Mouse (Mus musculus) left cerebral cortex, postnatal 14 days (tissue): ENCODE results near the gene Isy1. TPM values are rescaled to one million over a fixed set of nuclear protein-coding genes. Genes with fewer than 3 reads are reported as not detected.
"Not testable (repeated sequence)": the region's sequence is repeated elsewhere in the genome, so short reads cannot be mapped to it uniquely, and the experiment has no call there.

ENCODE experiments used
- DNase-seq, 2 experiments: peaks; one replicate each; pipeline ENCODE4 v3.0.0; 2021 to 2022; ENCODE audit warnings: low spot score in 2 of 2, mixed read lengths in 1 of 2
- intact Hi-C: fragments of 180-260 bp; cut with DNase I; formaldehyde crosslinking; loops from one replicate; pipeline ENCODE4 v1.15.1; 2025
- total RNA-seq, 2 experiments: library from RNA; stranded (reverse); gene quantifications; 2 replicates each; pipeline ENCODE4 v1.2.3; 2021

Isy1 gene
- total RNA-seq, 2 experiments from 2014 or later: 28.4 to 30.1 TPM

DNA sequence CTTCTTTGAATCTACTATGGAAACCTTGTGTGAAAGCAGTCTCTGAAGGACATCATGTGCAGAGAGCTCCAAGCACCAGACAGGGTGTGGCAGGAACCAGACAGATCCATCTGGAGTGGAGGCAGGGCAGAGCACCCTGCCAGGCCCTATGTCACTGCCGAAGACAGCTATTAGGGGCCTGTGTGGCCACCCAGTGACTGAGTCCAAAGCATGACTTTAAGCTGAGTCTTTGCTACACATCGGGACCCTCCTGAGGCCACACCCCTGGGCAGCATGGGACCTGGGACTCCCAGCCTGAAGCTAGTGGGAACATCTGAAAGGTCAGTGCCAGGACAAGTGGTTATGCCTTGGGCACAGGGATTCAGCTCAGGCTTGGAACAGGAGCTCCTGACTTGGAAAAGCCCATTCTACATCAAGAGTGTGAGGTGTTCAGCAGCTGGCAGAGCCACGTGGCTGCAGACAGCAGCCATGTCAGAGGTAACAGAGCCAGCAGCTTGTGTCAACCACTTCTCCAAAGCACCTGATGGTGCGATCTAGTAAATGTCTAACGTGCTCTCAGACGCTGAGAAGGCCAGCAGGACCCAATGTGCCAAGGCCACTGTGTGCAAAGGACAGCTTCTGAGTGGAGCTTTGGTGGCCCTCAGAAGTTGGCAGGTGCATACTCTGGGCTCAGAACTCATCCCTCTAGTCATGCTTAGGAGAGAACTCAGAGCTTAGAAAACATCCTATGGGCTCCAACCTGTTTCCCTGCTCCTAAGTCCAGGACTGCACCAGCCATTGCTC lies 51.3 kb downstream of the Isy1 start:
- intact Hi-C loops: no loop called here
- no peak for DNase-seq

DNA sequence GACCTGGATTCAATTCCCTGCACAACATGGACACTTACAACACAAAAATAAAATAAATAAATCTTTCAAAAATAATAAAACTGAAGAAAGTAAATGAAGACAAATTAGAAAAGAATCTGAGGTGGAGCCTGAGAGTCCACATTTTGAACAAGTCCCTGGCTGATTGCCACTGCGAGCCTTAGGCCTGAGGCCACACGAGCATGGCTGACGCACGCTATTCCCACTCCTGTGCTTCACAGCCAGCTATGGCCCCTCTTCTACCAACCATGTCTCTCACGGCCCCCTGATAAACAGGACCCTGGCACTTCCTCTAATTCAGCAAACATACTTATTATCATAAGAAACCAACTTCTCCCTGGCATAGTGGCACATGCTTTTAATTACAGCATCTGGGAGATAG lies 52.0 kb downstream of the Isy1 start:
- intact Hi-C loops: no loop called here

DNA sequence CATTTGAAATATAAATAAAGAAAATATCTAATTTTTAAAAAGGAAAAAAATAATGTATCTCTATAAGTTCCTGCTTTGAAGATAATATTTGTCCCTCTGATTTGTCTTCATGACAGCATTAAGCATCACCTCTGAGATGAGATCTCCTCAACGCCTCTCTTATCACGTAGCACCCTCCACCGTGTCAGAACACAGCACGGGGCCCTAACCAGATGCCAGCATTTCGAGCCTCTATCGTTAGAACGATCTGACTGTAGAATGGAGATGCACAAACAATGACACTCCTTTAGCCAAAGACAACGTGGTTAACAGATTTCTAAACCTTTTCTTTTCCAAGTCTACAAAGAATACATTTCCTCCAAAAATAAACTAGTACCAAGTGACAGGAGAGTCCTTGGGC lies 54.6 kb downstream of the Isy1 start:
- intact Hi-C loops: no loop called here
- DNase-seq: no peak

More for the DNA sequence above, 52.0 kb downstream of the Isy1 start:
- no peak for DNase-seq

GRCm38 (mm10) chr6:87780546-87781301 lies 57.9 kb downstream of the Isy1 start:
- intact Hi-C loops: no loop called here
- DNase-seq: no peak

DNA sequence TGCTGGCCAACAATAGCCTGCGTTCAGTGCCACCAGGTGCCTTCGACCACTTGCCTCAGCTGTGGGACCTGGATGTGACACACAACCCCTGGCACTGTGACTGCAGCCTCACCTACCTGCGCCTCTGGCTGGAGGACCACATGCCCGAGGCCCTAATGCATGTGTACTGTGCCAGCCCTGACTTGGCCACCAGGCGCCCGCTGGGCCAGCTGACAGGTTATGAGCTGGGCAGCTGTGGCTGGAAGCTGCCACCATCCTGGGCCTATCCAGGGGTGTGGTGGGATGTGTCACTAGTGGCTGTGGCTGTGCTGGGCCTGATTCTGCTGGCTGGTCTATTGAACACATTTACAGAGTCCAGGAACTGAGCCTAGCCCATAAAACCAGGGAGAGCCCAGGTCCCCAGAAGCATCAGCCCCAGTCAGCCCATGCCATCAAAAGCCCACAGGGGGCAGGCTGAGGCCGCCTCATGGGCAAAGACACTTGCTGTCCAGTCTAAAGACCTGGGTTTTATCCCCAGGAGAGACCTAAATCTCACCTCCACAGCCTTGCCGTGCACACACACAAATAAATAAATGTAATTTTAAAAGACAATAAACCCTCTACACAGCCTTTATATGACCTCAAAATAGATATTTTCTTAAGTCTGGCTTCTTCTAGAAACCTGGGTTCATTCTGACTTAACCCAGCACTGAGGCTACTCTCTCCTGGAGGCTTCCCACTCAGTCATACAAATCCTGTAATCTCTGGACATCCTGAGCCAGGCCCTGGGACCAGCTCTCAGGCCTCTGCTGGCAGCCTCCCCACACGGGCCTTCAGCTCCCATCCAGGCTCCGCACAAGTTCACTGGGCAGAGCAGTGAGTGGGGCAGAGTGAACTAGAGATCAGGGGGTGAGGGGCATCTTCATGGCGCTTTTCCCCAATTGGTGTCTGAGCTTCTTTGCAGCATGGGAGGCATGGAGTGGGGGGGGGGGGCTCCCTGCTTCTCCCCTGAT lies 59.1 kb downstream of the Isy1 start:
- intact Hi-C loops: no loop called here
- DNase-seq: no peak

DNA sequence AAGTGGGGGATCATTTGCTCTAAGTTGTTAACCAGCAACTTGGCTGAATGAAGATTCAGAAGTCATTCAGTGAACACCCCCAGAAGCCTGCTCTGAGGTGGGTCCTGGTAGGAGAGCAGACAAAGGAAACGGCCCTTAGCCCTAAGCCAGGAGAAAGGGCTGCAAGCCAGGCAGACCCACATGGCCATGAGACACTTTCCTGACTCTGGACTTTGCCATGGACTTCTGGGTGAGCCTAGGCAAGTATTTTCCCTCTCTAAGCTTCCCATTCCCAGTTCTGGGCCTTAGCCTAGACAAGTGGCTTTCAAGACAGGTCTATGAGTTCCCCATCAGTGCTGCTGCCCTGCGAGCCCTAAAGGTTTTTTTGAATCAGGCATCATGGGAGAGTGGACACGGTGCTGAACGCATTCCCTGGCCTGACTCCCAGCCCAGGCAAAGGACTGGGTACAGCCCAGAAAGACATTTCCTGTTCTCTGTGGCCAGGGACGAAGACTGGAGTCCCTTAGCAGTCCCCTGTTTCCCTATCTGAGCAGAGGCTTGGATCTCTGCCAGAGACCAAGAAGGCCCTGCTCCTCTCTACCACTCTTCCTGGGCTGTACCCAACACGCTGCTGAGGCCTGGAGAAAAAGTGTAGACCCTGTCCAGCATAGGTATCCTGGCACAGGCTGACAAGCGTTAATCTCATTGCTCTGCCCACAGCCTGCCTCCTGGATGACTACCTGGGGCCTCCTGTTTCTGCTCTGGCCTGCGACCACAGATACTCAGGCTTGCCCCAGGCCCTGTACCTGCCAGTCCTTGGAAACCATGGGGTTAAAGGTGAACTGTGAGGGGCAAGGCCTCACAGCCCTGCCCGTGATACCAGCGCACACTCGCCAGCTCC lies 60.1 kb downstream of the Isy1 start:
- intact Hi-C loops: no loop called here

DNA sequence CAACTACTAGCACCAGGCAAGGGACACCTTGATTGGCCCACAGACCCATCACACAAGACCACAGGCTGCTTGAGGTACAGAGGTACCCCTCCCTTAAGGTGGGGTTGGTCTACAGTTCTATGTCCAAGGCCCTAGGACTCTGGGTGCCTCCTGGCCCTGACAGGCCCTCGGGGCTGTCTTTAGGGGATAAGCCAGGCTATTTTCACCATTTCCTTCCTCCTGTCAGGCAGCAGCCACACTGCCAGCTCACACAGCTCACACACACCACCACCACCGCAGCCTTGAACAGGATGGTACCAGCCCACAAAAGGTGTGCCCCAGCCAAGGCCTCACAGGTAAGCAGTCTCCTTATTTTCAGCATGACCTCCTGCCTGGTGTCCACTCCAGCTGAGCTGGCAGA lies 60.8 kb downstream of the Isy1 start, which contains the start of gene Gp9:
TSS of gene Gp9 (plus strand) at position 231 of the 400 bp plus-strand sequence.
- DNase-seq: no peak
- intact Hi-C loops: no loop called here

More for the DNA sequence above, 60.1 kb downstream of the Isy1 start:
- DNase-seq: no peak

DNA sequence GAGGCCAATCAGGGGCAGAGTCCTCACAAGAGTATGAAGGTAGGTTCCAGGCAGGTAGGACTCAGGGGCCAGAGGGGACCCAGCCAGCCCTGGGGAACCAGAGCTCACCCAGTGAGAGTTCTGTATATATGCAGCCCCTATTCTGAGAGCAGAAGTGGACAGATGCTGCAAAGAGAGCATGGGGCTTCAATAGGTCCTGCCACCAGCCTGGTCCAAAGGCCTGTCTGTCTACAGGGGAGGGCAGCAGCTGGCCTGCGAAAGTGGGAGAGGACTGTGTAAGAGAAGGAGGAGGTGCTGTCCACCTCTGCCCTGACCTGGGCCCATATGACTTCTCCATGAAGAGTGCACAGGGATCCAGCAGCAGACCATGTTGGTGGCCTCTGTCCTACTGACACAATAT lies 61.9 kb downstream of the Isy1 start:
- DNase-seq: no peak
- intact Hi-C loops: no loop called here

- intact Hi-C loops: no loop called here
- DNase-seq: no peak
Observed at GRCm38 (mm10) chr6:87775588-87776245, 62.9 kb downstream of the Isy1 start.

DNA sequence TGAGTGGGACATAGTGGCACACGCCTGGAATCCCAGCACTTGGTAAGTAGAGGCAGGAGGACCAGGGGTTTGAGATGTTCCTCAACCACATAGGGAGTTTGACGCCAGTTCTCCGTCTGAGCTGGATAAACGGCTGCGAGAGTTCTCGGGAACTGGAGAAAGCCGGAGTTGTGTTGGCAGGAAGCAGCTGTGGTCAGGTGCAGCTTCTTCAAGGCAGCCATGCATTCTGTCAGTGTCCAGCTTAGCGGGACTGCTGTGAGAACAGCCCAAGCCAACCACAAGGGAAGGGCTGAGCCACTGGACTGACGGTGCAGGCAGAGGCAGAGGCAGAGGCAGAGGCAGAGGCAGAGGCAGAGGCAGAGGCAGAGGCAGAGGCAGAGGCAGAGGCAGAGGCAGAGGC lies 63.7 kb downstream of the Isy1 start:
- intact Hi-C loops: no loop called here
- DNase-seq: no peak

GRCm38 (mm10) chr6:87774466-87774865 lies 64.1 kb downstream of the Isy1 start:
- intact Hi-C loops: no loop called here
- DNase-seq: no peak

DNA sequence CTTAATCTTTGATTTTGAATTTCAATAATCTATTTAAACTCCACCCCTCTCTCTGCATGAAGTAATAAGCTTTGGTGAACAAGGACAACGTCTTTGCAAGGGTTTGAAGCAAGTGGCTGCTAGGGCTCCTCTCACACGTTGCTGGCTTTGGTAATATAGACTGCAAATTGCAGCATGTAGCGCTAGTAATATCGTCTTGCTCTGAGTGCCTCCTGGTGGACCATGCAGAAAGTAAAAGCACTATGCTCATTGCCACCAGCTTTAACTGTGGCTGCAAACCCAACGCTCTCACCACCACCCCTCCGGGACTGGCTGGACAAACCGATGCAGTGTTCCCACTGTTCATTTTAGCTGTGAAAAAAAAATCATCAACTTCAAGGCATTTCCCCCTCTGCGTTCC lies 68.0 kb downstream of the Isy1 start:
- intact Hi-C loops: no loop called here
- peak; percentile 39 for DNase-seq

DNA sequence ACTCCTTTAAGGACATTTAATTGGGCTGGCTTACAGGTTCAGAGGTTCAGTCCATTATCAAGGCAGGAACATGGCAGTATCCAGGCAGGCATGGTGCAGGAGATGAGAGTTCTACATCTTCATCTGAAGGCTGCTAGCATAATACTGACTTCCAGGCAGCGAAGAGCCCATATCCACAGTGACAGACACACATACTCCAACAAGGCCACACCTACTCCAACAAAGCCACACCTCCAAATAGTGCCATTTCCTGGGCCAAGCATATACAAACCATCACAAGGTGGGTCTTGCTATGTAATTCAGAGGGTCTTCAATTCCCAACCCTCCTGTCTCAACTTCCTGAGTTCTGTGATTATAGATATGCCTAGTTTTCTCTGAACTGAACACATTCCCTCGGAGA lies 74.3 kb downstream of the Isy1 start:
- intact Hi-C loops, DNase-seq: not testable (repeated sequence)

Other genes with a start within 250 kb of the Isy1 start
- gene Prokr1, start 248.1 kb downstream of the Isy1 start, total RNA-seq: under 1 TPM; 0.32 to 0.92 TPM
- gene Aplf, start 166.6 kb downstream of the Isy1 start, total RNA-seq: 1 to 10 TPM; 7.5 to 9.5 TPM
- 1 to 10 TPM; 4.0 to 4.3 TPM for gene Efcc1, start 107.9 kb downstream of the Isy1 start, total RNA-seq
- gene Gp9, start 60.7 kb downstream of the Isy1 start, total RNA-seq: 1 to 10 TPM; 1.3 TPM
- 10 to 100 TPM; 20.1 to 21.3 TPM for gene Rab43, start 26.6 kb downstream of the Isy1 start, total RNA-seq
- 1 to 10 TPM; 3.2 to 3.5 TPM for gene Gm45140, start 3.0 kb downstream of the Isy1 start, total RNA-seq
- 100 to 1,000 TPM; 238 to 247 TPM for gene Cnbp, start 12.3 kb upstream of the Isy1 start, total RNA-seq
- 100 to 1,000 TPM; 196 to 202 TPM for gene Copg1, start 49.0 kb upstream of the Isy1 start, total RNA-seq
- gene Hmces, start 75.1 kb upstream of the Isy1 start, total RNA-seq: 10 to 100 TPM; 28.0 to 28.3 TPM
- gene H1fx, start 142.8 kb upstream of the Isy1 start, total RNA-seq: 10 to 100 TPM; 61.9 to 84.0 TPM
- gene Rab7, start 206.5 kb upstream of the Isy1 start, total RNA-seq: 100 to 1,000 TPM; 319 to 329 TPM
- gene Rpn1, start 245.7 kb upstream of the Isy1 start, total RNA-seq: 100 to 1,000 TPM; 166 to 168 TPM